Mouse (Mus musculus): ENCODE results near the gene Dact2. TPM values are rescaled to one million over a fixed set of nuclear protein-coding genes. Genes with fewer than 3 reads are reported as not detected.

The Dact2 gene
- total and polyA plus RNA-seq, 3 experiments, result not detected

- TF ChIP-seq ETS1 (IDR thresholded peaks at IDR 0.05; ENCODE audit: low read depth, low read length) (no peak), MYB (IDR thresholded peaks at IDR 0.05; ENCODE audit: low read depth, low read length) (no peak), EP300 (IDR thresholded peaks at IDR 0.05; ENCODE audit: low read depth in 1 of 2, low read length in 2 of 2) (no peak), MAX (IDR thresholded peaks at IDR 0.05; ENCODE audit: low read length) (no peak), MEF2A (IDR thresholded peaks at IDR 0.05; ENCODE audit: extremely low read depth, insufficient replicate concordance, low read depth, low read length, poor library complexity, severe bottlenecking) (no peak), TAL1 (IDR thresholded peaks at IDR 0.05; ENCODE audit: low read length) (no peak)
- Histone ChIP-seq H3K9me3 (replicated peaks; ENCODE audit: insufficient read depth, low read length) (no peaks in the 10 kb centered on the region), H3K27ac (ENCODE audit: control insufficient read depth, low read depth, low read length) (no peak overlapping the region), H3K36me3 (ENCODE audit: control insufficient read depth in 1 of 2, insufficient read depth in 2 of 2, low read length in 2 of 2) (no peaks in the 10 kb centered on the region), H3K4me1 (ENCODE audit: control insufficient read depth in 1 of 2, insufficient read depth in 2 of 2, low read length in 2 of 2) (no peaks in the 10 kb centered on the region), H3K79me2 (ENCODE audit: control insufficient read depth, insufficient read depth, low read length, poor library complexity) (no peaks in the 10 kb centered on the region), H3K27me3 (ENCODE audit: control insufficient read depth in 1 of 2, insufficient read depth in 2 of 2, low read length in 2 of 2) (no peaks in the 10 kb centered on the region), H3K9ac (ENCODE audit: control insufficient read depth, low read depth, low read length, poor library complexity, severe bottlenecking) (no peak overlapping the region), H3K4me3 (ENCODE audit: control insufficient read depth in 1 of 2, insufficient read depth in 1 of 2, low read depth in 2 of 2, low read length in 2 of 2) (no peak overlapping the region)
- DNase-seq (ENCODE audit: low read depth, low spot score), result no peak
Measured at GRCm38 (mm10) chr17:14203121-14203941, 773 bp downstream of the Dact2 start.

DNA sequence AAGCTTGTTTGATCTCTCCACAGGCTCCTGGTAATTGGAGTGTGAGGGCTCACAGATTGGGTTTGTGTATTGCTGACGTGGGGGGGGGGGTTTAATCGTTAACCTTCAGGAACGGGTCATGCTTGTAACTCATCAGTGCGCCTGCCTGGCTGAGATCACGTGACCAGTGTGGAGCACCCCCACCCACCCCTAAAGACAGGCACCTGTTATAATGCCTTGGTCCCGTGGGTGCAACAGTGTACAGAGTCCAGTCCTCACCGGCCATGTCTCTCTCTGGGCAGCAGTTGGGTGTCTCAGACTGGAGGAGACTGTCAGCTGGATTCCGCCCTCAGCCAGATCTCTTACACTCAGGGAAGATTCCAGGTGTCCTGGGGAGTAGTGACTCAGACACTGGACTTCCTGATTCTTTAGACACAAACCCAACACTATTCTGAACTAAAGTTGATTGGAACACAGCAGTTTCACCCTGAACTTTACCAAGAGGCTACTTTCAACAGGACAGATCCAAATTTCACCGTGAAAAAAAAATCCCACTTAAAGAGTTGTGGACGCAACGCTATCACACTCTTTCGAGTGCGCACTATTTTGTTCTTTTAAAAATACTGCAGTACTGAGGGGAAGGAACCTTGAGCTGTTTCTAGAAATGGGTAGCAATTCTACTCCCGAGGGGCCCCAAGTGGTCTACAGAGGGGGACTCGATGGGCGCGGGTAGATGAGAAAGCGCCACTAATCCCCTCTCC is 1.6 kb downstream of the Dact2 start:
- Histone ChIP-seq H3K27me3 (ENCODE audit: control insufficient read depth in 1 of 2, insufficient read depth in 2 of 2, low read length in 2 of 2) (no peaks in the 10 kb centered on the region), H3K79me2 (ENCODE audit: control insufficient read depth, insufficient read depth, low read length, poor library complexity) (no peaks in the 10 kb centered on the region), H3K36me3 (ENCODE audit: control insufficient read depth in 1 of 2, insufficient read depth in 2 of 2, low read length in 2 of 2) (no peaks in the 10 kb centered on the region), H3K27ac (ENCODE audit: control insufficient read depth, low read depth, low read length) (no peak overlapping the region), H3K9ac (ENCODE audit: control insufficient read depth, low read depth, low read length, poor library complexity, severe bottlenecking) (no peak overlapping the region), H3K4me1 (ENCODE audit: control insufficient read depth in 1 of 2, insufficient read depth in 2 of 2, low read length in 2 of 2) (no peaks in the 10 kb centered on the region), H3K9me3 (replicated peaks; ENCODE audit: insufficient read depth, low read length) (no peaks in the 10 kb centered on the region), H3K4me3 (ENCODE audit: control insufficient read depth in 1 of 2, insufficient read depth in 1 of 2, low read depth in 2 of 2, low read length in 2 of 2) (no peak overlapping the region)
- no peak for DNase-seq (ENCODE audit: low read depth, low spot score)
- TF ChIP-seq MAFK (IDR thresholded peaks at IDR 0.05; ENCODE audit: borderline replicate concordance, low read depth, low read length) (no peak), CHD2 (IDR thresholded peaks at IDR 0.05; ENCODE audit: low read length) (no peak), UBTF (IDR thresholded peaks at IDR 0.05; ENCODE audit: borderline replicate concordance, insufficient read depth, low read depth, low read length) (no peak), GABPA (IDR thresholded peaks at IDR 0.05; ENCODE audit: low read depth, low read length) (no peak), RCOR1 (IDR thresholded peaks at IDR 0.05; ENCODE audit: low read depth, low read length) (no peak), TBP (IDR thresholded peaks at IDR 0.05; ENCODE audit: low read depth, low read length) (no peak), USF1 (IDR thresholded peaks at IDR 0.05; ENCODE audit: low read depth, low read length) (no peak), MXI1 (IDR thresholded peaks at IDR 0.05; ENCODE audit: low read depth, low read length) (no peak), NELFE (IDR thresholded peaks at IDR 0.05; ENCODE audit: low read depth, low read length) (no peak)
